ENCODE assay signal across 8 mouse cellular contexts in genomic region chr1:93825105-93825674, GRCm38 (mm10). TPM values are rescaled to one million over a fixed set of nuclear protein-coding genes. Genes with fewer than 3 reads are reported as not detected.
DNase-seq lines count a peak whose midpoint lies in the region; ATAC-seq and TF ChIP-seq lines count a peak whose summit lies in the region.

No protein-coding gene starts in this region.

- H3K4me3 ChIP-seq in hindbrain, embryonic 13.5 days, result peak overlapping the region; percentile 57

- H3K9ac ChIP-seq in hindbrain, embryonic 13.5 days, result peak overlapping the region; percentile 77

- WGBS in hindbrain, embryonic 13.5 days, result under 1% methylated on average over 30 of the region's 30 CpGs

- CTCF ChIA-PET in Patski (lab: Charles Lee), result interaction anchor here (1.2 kb wide), 1 partner anchor 12 kb away, joined by 3 read pairs; no protein-coding TSS in a partner anchor

- peak overlapping the region; percentile 84 for H3K4me2 ChIP-seq in hindbrain, embryonic 13.5 days

- H3K4me1 ChIP-seq in hindbrain, embryonic 13.5 days (replicated peaks), result peaks cover 22% of the 10 kb centered on the region

- POLR2A ChIA-PET in Patski (lab: Charles Lee), result interaction anchor here (0.6 kb wide), 1 partner anchor 10 kb away, joined by 5 read pairs; no protein-coding TSS in a partner anchor

- peak; percentile 89 for ATAC-seq in Patski
- peak; percentile 97 for ATAC-seq in hindbrain, embryonic 13.5 days (ENCODE audit: low FRiP score)

- in situ Hi-C loops in Patski (cut with MboI; ENCODE audit: low pct_unique_long_range_greater_than_20kb), result no loop called here

- DNase-seq in Patski (ENCODE audit: low read depth, low spot score), result peak; percentile 80
- DNase-seq in cerebellum, postnatal 14 days, result peak; percentile 96
- DNase-seq in frontal cortex, postnatal 14 days (ENCODE audit: low spot score in 2 of 2), result peak; percentile 91 to 94
- DNase-seq in layer of hippocampus, postnatal 25 days (ENCODE audit: extremely low spot score in 1 of 2, low spot score in 1 of 2), result peak; percentile 88 to 90
- peak; percentile 96 for DNase-seq in lung, postnatal 25 days (ENCODE audit: low spot score)
- DNase-seq in retina, embryonic 14.5 days (ENCODE audit: low spot score), result peak; percentile 90
- DNase-seq in thymus, postnatal 4 days, result peak; percentile 95

- H3K27ac ChIP-seq in hindbrain, embryonic 13.5 days, result peak overlapping the region; percentile 97

- TF ChIP-seq CTCF in Patski (IDR thresholded peaks at IDR 0.05), result no peak

- no peaks in the 10 kb centered on the region for H3K9me3 ChIP-seq in hindbrain, embryonic 13.5 days

- H3K36me3 ChIP-seq in hindbrain, embryonic 13.5 days, result peaks cover 25% of the 10 kb centered on the region

- no peaks in the 10 kb centered on the region for H3K27me3 ChIP-seq in Patski
- no peaks in the 10 kb centered on the region for H3K27me3 ChIP-seq in hindbrain, embryonic 13.5 days

RNA-seq across cellular contexts. Expression of gene D2hgdh, which starts 0.5 kb away (rescaled TPM):
- 34.9 TPM for polyA plus RNA-seq in Patski (2021)
- polyA plus RNA-seq in hindbrain, embryonic 13.5 days (2015; fragmentation: Nextera tagmentation; extraction: Ambion mirVana), result 16.4 and 19.3 TPM in 2 replicates
- 10 to 100 TPM; 13.9 to 14.9 TPM for total RNA-seq in layer of hippocampus, postnatal 25 days (2021)

RNA-seq across cellular contexts. Expression of gene Ing5, which starts 21.4 kb away (rescaled TPM):
- polyA plus RNA-seq in Patski (2021), result 10.4 TPM
- 9.4 and 10.5 TPM in 2 replicates for polyA plus RNA-seq in hindbrain, embryonic 13.5 days (2015; fragmentation: Nextera tagmentation; extraction: Ambion mirVana)
- 10 to 100 TPM in 1 of 2 experiments, 1 to 10 TPM in 1; 9.6 to 13.2 TPM for total RNA-seq in layer of hippocampus, postnatal 25 days (2021)

RNA-seq across cellular contexts. Expression of gene Dtymk, which starts 23.5 kb away (rescaled TPM):
- 86.4 TPM for polyA plus RNA-seq in Patski (2021)
- 157 and 161 TPM in 2 replicates for polyA plus RNA-seq in hindbrain, embryonic 13.5 days (2015; fragmentation: Nextera tagmentation; extraction: Ambion mirVana)
- total RNA-seq in layer of hippocampus, postnatal 25 days (2021), result 10 to 100 TPM; 56.9 TPM

RNA-seq across cellular contexts. Expression of gene Gal3st2, which starts 35.9 kb away (rescaled TPM):
- not detected for polyA plus RNA-seq in Patski (2021)
- polyA plus RNA-seq in hindbrain, embryonic 13.5 days (2015; fragmentation: Nextera tagmentation; extraction: Ambion mirVana), result not detected in 2 replicates
- not detected for total RNA-seq in layer of hippocampus, postnatal 25 days (2021)

Comparison
In these comparisons a context has a peak if more than half of its experiments do, and no peak if none do; other contexts are left out.
1. Peak in every context shown above with its lines: DNase-seq, ATAC-seq, H3K4me3 ChIP-seq and H3K27ac ChIP-seq.